Mouse (Mus musculus) right cerebral cortex, adult 18-20 months (tissue): ENCODE data around the gene Zfp78.
"Not testable (repeated sequence)": the region's sequence is repeated elsewhere in the genome, so short reads cannot be mapped to it uniquely, and the experiment has no call there.

Experiments
- DNase-seq: peaks from one replicate; pipeline ENCODE4 v3.0.0; 2022; ENCODE audit warnings: mixed read lengths

Zfp78 gene

GRCm38 (mm10) chr7:6363047-6363488 is at the start of gene Zfp78:
TSS of gene Zfp78 (plus strand) at chr7:6363280.
- DNase-seq, result peak; percentile 89

GRCm38 (mm10) chr7:6330458-6331232 is 32.4 kb upstream of the Zfp78 start:
- DNase-seq, result no peak

- peak; percentile 91 for DNase-seq
These were observed 31.7 kb upstream of the Zfp78 start, which contains the start of gene Zfp583 for GRCm38 (mm10) chr7:6331233-6331956. TSS of gene Zfp583 (minus strand) at chr7:6331285.

GRCm38 (mm10) chr7:6339865-6340264 is 23.2 kb upstream of the Zfp78 start:
- DNase-seq, result no peak

GRCm38 (mm10) chr7:6343501-6344071 is 19.5 kb upstream of the Zfp78 start, which contains the start of gene Gm3854:
TSS of gene Gm3854 (plus strand) at chr7:6343759.
- peak; percentile 86 for DNase-seq

- DNase-seq, result no peak
These were observed 19.0 kb upstream of the Zfp78 start for GRCm38 (mm10) chr7:6344124-6344523.

- no peak for DNase-seq
These were observed 5.0 kb upstream of the Zfp78 start for GRCm38 (mm10) chr7:6358121-6358520.

- DNase-seq, result no peak
These were observed 4.0 kb upstream of the Zfp78 start for GRCm38 (mm10) chr7:6358937-6359590.

- no peak for DNase-seq
These were observed 2.5 kb upstream of the Zfp78 start for GRCm38 (mm10) chr7:6360477-6361060.

GRCm38 (mm10) chr7:6361756-6362155 is 1.3 kb upstream of the Zfp78 start:
- DNase-seq, result no peak

GRCm38 (mm10) chr7:6362268-6363046 is 623 bp upstream of the Zfp78 start:
- peak; percentile 99 for DNase-seq

- DNase-seq, result no peak
These were observed 1.7 kb downstream of the Zfp78 start for GRCm38 (mm10) chr7:6364761-6365160.

GRCm38 (mm10) chr7:6367185-6367584 is 4.1 kb downstream of the Zfp78 start:
- no peak for DNase-seq

GRCm38 (mm10) chr7:6368146-6368545 is 5.1 kb downstream of the Zfp78 start:
- DNase-seq, result not testable (repeated sequence)

GRCm38 (mm10) chr7:6369460-6369859 is 6.4 kb downstream of the Zfp78 start:
- DNase-seq, result no peak

- DNase-seq, result no peak
These were observed 9.9 kb downstream of the Zfp78 start for GRCm38 (mm10) chr7:6372993-6373392.

GRCm38 (mm10) chr7:6378441-6378840 is 15.4 kb downstream of the Zfp78 start:
- DNase-seq, result peak; percentile 78

- DNase-seq, result no peak
These were observed 18.4 kb downstream of the Zfp78 start for GRCm38 (mm10) chr7:6381431-6381830.

- peak; percentile 91 for DNase-seq
These were observed 20.0 kb downstream of the Zfp78 start, which contains the start of gene Zfp28 for GRCm38 (mm10) chr7:6383044-6383455. TSS of gene Zfp28 (plus strand) at chr7:6383295.

GRCm38 (mm10) chr7:6384011-6384410 is 20.9 kb downstream of the Zfp78 start:
- DNase-seq, result no peak

- DNase-seq, result peak; percentile 12
These were observed 23.9 kb downstream of the Zfp78 start for GRCm38 (mm10) chr7:6386995-6387394.

- DNase-seq, result no peak
These were observed 25.9 kb downstream of the Zfp78 start for GRCm38 (mm10) chr7:6388971-6389370.
